Mouse (Mus musculus): ENCODE measurements around the gene Syt5.
"Not testable (repeated sequence)": the region's sequence is repeated elsewhere in the genome, so short reads cannot be mapped to it uniquely, and the experiment has no call there.

Syt5 gene

GRCm38 (mm10) chr7:4547221-4547641, at the start of gene Syt5:
Gene Syt5, minus strand, starts transcription at chr7:4547541.
- peak; percentile 32 for DNase-seq

DNA sequence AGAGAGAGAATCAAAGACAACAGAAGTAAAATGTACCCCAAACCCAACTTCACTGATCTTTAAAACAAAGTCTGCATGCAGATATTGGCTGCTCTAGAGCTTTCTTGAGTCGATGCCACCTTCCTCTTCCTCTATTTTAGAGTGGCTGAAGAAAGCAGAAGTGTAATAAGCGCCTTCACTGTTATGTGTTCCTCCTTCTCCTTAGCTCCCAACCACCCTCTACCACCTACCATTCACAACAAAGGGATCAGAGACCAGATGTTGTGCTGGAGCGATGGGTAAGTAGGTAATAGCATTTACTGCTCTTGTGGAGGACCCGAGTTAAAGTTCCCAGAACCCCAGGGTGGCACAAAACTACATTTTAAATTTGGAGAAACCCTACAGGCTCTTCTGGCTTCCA, 49.7 kb upstream of the Syt5 start:
- DNase-seq: not testable (repeated sequence)

DNA sequence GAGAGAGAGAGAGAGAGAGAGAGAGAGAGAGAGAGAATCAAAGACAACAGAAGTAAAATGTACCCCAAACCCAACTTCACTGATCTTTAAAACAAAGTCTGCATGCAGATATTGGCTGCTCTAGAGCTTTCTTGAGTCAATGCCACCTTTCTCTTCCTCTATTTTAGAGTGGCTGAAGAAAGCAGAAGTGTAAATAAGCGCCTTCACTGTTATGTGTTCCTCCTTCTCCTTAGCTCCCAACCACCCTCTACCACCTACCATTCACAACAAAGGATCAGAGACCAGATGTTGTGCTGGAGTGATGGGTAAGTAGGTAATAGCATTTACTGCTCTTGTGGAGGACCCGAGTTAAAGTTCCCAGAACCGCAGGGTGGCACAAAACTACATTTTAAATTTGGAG, 34.1 kb upstream of the Syt5 start:
- DNase-seq: not testable (repeated sequence)

DNA sequence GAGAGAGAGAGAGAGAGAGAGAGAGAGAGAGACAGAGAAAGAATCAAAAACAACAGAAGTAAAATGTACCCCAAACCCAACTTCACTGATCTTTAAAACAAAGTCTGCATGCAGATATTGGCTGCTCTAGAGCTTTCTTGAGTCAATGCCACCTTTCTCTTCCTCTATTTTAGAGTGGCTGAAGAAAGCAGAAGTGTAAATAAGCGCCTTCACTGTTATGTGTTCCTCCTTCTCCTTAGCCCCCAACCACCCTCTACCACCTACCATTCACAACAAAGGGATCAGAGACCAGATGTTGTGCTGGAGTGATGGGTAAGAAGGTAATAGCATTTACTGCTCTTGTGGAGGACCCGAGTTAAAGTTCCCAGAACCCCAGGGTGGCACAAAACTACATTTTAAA, 25.0 kb upstream of the Syt5 start:
- DNase-seq: not testable (repeated sequence)

DNA sequence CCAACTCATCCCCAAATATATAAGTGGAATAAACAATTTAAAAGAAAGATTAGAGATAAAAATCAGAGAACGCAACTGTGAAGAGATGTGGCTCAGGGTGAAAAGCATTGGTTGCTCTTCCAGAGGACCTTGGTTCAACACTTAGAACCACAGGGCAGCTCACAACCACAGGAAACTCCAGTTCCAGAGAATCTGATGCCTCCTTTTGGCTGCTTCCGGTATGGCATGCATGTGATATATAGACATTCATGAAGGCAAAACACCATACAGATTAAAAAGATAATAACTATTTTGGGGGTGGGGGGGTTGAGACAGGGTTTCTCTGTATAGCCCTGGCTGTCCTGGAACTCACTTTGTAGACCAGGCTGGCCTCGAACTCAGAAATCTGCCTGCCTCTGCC, 15.3 kb upstream of the Syt5 start:
- DNase-seq: no peak

DNA sequence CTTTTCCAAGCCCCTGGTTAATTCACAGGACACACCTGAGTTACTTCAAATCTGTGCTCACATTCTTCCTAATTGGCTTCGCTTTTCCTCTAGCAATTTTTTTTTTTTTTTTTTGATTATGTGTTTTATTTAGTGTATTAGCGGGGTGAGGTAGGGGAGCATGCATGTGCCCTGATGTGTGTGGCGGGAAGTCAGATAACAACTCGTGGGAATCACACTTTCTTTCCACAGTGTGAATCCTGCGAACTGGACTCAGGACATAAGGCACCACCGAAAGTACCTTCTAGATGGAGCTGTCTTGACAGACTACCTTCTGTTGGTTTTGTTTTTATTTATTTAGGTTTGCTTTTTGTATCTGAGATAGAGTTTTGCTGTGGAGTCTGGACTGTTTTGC, 9.8 kb upstream of the Syt5 start:
- DNase-seq: no peak

- DNase-seq: peak; percentile 77
Measured at GRCm38 (mm10) chr7:4556256-4557166, 9.2 kb upstream of the Syt5 start.

- DNase-seq: peak; percentile 77
Measured at GRCm38 (mm10) chr7:4546591-4547131, 680 bp downstream of the Syt5 start.

DNA sequence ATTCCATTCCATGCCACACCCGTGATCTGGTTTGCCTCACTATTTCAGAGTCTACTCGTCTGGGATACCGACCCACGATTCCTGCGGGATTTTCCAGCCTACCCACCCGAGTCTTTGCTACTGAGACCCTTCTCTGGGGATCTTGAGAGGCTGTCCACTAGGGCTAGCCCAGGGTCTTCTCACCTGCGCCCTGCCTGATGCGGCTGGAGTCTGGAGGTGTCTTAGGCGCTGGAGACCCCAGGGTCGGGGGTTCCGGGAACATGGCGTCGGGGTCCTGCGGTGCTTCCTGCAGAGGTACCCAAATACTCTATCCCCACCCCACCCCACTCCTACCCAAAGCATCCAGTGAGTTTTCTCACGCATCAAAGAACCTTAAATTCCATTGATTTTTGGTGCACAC, 1.3 kb downstream of the Syt5 start:
- no peak for DNase-seq

- DNase-seq: no peak
Measured at GRCm38 (mm10) chr7:4542013-4542412, 5.3 kb downstream of the Syt5 start.

DNA sequence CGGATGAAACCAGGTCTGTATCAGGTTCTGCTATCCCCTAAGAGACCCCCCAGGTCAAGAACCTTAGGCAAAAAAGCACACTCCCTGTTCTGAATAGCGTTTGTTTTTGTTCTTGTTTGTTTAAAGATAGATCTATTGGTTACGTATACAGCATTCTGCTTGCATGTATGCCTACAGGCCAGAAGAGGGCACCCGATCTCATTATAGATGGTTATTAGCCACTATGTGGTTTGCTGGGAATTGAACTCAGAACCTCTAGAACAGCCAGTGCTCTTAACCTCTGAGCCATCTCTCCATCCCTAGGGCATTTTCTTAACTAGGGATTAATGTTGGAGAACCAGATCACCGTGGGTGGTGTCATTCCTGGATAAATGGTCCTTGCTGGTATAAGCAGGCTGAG, 6.0 kb downstream of the Syt5 start:
- no peak for DNase-seq

GRCm38 (mm10) chr7:4539019-4539418, 8.3 kb downstream of the Syt5 start:
- no peak for DNase-seq

DNA sequence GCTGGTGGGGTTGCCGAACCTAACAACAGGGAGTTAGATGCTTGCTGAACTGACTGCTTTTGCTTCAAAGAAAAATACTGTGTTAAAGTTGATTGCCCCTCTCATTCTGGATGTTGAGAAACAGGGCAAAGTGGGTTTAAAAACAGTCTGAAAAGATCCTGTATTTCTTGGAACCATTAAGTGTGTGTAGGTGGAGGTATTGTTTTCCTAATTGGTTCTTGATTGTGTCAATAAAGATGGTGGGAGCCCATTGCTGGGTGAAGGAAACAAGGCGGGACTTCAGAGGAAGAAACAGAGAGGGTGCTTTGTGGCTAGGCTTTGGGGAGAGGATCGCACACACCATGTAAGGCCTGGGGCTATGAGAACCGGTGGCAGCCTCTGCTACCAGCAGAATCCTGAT, 10.2 kb downstream of the Syt5 start:
- DNase-seq: no peak

GRCm38 (mm10) chr7:4536369-4536768, 11.0 kb downstream of the Syt5 start:
- no peak for DNase-seq

DNA sequence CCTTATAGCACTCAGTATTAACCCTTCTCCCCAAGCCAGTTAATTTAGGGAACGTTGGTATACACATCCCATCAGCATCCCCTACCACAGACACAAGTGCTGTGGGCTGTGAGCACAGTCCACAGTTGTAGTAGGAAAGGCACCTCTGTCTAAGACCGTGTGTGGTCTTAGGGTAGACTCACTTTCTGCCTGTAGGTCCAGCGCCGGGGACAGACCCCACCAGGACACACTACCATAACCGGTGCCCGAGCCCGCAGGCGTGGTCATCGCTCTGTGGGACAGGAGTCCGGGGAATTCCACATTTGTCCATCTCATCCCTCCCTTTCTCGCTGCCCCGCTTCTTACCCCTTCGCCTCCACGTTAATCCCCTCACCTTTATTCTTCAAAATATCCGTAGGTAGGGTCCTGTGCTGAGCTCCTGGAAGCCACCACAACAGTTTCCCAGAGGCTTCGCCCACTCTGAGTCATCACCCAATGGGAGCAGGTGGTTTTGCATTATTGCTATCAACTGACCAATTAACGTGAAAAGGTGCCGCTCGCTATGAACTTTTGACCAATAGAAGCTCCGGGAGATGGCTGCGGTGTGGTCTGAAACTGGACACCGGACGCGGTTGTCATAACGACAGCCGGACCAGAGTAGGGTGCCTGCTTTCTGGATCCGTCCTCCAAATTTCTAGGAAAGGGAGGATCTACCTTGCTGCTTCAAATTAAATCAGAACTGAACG, 15.2 kb downstream of the Syt5 start, which contains the start of gene Dnaaf3:
TSS of gene Dnaaf3 (minus strand) at position 449 of the 725 bp plus-strand sequence.
- DNase-seq: peak; percentile 87

DNA sequence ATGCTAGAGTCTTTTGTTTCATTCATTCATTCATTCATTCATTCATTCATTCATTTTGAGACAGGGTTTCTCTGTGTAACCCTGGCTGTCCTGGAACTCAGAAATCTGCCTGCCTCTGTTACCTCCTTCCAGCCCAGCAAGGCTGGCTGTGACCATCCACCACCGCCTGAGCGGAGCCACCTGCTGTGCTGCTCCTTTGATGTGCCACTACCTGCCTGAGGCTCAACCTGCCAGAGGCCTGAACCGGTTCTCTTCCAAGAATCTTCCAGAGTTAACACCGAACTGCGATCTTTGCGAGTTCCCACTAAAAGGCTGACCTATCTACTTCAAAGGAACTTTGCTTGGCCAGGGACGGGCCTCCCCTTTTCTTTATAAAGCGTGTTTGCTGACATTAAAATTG, 17.2 kb downstream of the Syt5 start:
- not testable (repeated sequence) for DNase-seq

- DNase-seq: no peak
Measured at GRCm38 (mm10) chr7:4527302-4527689, 20.0 kb downstream of the Syt5 start.

GRCm38 (mm10) chr7:4526341-4527301, 20.7 kb downstream of the Syt5 start:
- DNase-seq: peak; percentile 86

DNA sequence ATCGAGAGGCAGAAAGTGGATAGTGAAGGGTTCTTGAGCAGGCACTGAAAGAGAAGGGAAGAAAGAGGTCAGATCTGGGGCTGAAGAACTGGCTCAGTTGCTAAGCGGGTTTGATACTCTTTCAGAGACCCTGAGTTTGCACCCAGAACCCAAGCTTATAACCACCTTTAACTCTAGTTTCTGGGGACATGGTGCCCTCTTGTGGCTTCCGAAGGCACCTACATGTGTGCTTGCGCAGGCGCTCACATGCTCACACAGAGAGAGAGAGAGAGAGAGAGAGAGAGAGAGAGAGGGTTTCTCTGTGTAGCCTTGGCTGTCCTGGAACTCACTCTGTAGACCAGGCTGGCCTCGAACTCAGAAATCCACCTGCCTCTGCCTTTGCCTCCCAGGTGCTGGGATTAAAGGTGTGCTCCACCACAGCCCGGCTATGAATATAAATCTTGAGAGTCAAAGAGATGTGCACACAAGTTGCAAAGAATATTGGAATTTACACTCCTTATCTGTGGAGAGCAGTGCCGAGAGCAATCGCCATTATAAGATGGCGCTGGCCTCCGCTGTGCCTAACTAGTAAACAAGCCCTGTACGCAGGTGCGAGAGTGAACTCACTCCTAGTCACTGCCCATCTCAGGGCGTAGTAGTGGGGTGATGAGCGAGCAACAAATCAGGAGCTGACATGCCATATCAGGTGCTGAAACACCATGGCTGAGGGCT, 23.0 kb downstream of the Syt5 start, which contains the start of gene Tnni3:
TSS of gene Tnni3 (minus strand) at position 18 of the 711 bp plus-strand sequence.
- DNase-seq: peak; percentile 70

DNA sequence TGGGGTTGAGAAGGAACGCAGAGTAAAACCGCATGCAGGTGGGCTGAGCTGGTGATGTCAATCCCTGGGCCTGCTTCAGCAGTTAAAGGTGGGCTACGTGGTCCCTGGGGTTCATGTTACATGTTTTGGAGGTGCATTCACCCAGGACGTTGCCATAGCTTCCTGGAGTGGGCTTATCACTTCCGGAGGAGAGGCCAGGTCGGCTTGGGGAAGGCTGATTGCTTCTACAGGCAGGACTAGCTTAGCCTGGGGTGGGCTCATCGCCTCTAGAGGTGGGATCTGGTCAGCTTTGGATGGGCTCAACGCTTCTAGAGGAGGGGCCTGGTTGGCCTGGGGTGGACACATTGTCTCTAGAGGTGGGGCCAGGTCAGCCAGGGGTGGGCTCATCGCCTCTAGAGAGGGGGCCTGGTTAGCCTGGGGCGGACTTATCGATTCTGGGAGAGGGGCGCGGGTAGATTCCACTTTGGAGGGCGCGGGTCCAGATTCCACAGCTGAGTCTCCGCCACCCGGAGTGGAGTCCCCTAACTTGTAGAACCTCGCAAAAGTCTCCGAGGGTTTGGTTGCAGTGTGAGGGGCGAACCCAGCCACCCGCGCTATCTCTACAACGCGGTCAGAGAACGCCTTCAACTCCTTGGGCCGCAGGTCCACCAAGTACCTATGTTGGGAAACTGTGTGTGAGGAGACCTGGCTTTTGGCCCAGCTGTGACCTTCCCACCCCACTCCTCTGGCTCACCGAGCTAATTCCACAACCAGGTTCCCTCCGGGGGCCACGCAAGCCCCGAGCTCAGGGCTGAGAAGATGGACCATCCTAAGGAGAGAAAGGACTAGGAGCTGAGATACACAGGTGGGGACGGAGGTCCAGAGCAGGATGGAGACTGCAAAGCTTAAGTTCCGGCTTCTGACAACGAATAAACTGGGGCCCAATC, 23.9 kb downstream of the Syt5 start:
- DNase-seq: no peak
